Mouse (Mus musculus): Measurements from ENCODE around the gene Ccni.

- TF ChIP-seq CTCF (IDR thresholded peaks at IDR 0.05 in 2 of 3, conservative IDR thresholded peaks at IDR 0.05 in 1 of 3; ENCODE audit: control insufficient read depth in 1 of 3, insufficient read depth in 1 of 3, low read depth in 2 of 3, low read length in 3 of 3, poor library complexity in 1 of 3, severe bottlenecking in 1 of 3), result no peak
- no peak for TF ChIP-seq USF1 (IDR thresholded peaks at IDR 0.05; ENCODE audit: low read depth, low read length)
- no peak for TF ChIP-seq POLR2A (IDR thresholded peaks at IDR 0.05; ENCODE audit: control insufficient read depth in 1 of 2, insufficient read depth in 1 of 2, low read depth in 1 of 2, low read length in 2 of 2, poor library complexity in 1 of 2)
- no peak for TF ChIP-seq MAX (IDR thresholded peaks at IDR 0.05; ENCODE audit: low read length)
- no peak for TF ChIP-seq USF2 (IDR thresholded peaks at IDR 0.05; ENCODE audit: borderline replicate concordance in 1 of 2, insufficient read depth in 1 of 2, low read depth in 1 of 2, low read length in 2 of 2)
- no peak for TF ChIP-seq TAL1 (IDR thresholded peaks at IDR 0.05; ENCODE audit: low read length)
- no peak for TF ChIP-seq POLR2AphosphoS2 (IDR thresholded peaks at IDR 0.05; ENCODE audit: low read length)
- TF ChIP-seq MAZ (IDR thresholded peaks at IDR 0.05; ENCODE audit: low read depth, low read length), result no peak
- no peak for TF ChIP-seq POLR2AphosphoS5 (IDR thresholded peaks at IDR 0.05; ENCODE audit: borderline replicate concordance, low read depth, low read length)
- TF ChIP-seq CHD1 (IDR thresholded peaks at IDR 0.05; ENCODE audit: low read depth, low read length), result no peak
- no peak for TF ChIP-seq KAT2A (conservative IDR thresholded peaks at IDR 0.05; ENCODE audit: low read depth, low read length)
- TF ChIP-seq RAD21 (IDR thresholded peaks at IDR 0.05; ENCODE audit: low read depth, low read length), result no peak
- TF ChIP-seq ZNF384 (IDR thresholded peaks at IDR 0.05; ENCODE audit: low read depth, low read length), result no peak
These were observed 16.7 kb downstream of the Ccni start for GRCm38 (mm10) chr5:93189607-93190006.
